Mouse (Mus musculus): ENCODE data around the gene Hist2h3c1.

Hist2h3c1 gene

GRCm38 (mm10) chr3:96254683-96255355 lies 8.3 kb downstream of the Hist2h3c1 start:
- in situ Hi-C loops (cut with MboI; ENCODE audit: unreplicated experiment in 2 of 2): loop anchor here in 1 of 2 experiments (25.0 kb wide), 2 partner anchors 293 to 593 kb away; partner anchors contain the start of gene Mcl1

GRCm38 (mm10) chr3:96255926-96256593 lies 9.6 kb downstream of the Hist2h3c1 start:
- in situ Hi-C loops (cut with MboI; ENCODE audit: unreplicated experiment in 2 of 2): loop anchor here in 1 of 2 experiments (25.0 kb wide), 2 partner anchors 294 to 594 kb away; partner anchors contain the start of gene Mcl1

GRCm38 (mm10) chr3:96257190-96257589 lies 10.7 kb downstream of the Hist2h3c1 start:
- in situ Hi-C loops (cut with MboI; ENCODE audit: unreplicated experiment in 2 of 2): loop anchor here in 1 of 2 experiments (25.0 kb wide), 2 partner anchors 295 to 595 kb away; partner anchors contain the start of gene Mcl1

- in situ Hi-C loops (cut with MboI; ENCODE audit: unreplicated experiment in 2 of 2): loop anchor here in 1 of 2 experiments (25.0 kb wide), 2 partner anchors 298 to 598 kb away; partner anchors contain the start of gene Mcl1
Measured at GRCm38 (mm10) chr3:96260220-96260619, 13.7 kb downstream of the Hist2h3c1 start.

GRCm38 (mm10) chr3:96261623-96262022 lies 15.1 kb downstream of the Hist2h3c1 start:
- in situ Hi-C loops (cut with MboI; ENCODE audit: unreplicated experiment in 2 of 2): loop anchor here in 1 of 2 experiments (25.0 kb wide), 2 partner anchors 299 to 599 kb away; partner anchors contain the start of gene Mcl1

DNA sequence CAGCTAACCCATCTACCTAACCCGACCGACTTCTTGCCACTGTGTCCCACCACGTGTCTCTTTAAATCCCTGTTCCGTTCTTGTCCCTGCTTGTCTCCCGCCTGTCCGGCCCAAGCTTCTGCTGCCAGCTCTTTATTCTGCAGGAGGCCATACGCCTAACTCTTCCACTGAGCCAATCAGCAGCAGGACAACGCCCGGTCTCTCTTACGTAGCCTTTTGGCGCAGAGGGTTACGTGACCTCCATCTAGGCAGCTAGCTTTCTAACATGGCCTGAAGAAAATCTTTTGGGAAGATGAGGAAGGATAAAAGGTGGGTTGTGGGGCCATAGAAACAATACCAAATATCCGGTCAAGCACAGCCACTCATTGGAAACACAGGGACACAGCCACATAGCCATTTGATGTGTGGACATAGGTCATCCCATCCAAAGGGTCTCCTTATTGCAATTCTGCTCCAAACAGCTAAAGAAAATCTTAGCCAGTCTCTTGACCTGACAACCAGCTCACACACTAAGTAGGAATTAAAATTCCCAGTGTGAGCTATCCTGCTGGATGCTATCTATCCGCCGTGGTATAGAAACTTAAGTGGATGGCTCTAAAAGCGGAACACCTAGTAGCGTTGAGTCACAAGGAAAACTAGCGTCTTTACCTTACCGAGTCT lies 15.9 kb downstream of the Hist2h3c1 start:
- in situ Hi-C loops (cut with MboI; ENCODE audit: unreplicated experiment in 2 of 2): loop anchor here in 1 of 2 experiments (25.0 kb wide), 2 partner anchors 300 to 600 kb away; partner anchors contain the start of gene Mcl1

DNA sequence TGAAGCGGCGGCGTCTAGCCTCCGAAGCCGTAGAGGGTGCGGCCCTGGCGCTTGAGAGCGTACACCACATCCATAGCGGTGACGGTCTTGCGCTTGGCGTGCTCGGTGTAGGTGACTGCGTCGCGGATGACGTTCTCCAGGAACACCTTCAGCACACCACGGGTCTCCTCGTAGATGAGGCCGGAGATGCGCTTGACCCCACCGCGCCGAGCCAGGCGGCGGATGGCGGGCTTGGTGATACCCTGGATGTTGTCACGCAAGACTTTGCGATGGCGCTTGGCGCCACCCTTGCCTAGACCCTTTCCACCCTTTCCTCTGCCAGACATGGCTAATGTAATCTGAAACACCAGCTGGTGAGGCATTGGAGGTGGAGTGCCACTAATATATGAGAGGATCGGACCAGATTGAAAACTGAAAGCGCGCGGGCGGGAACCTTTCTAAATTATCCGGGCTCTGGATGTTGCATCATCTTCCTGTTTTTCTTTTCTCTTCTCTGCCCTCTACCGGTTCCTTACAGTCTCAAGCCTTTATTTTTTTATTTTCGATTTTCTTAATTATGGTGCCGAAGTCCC lies 16.6 kb downstream of the Hist2h3c1 start, which contains the start of gene Hist2h4:
Gene Hist2h4 (minus strand): TSS at position 333 of the 572 bp plus-strand sequence.
- in situ Hi-C loops (cut with MboI; ENCODE audit: unreplicated experiment in 2 of 2): loop anchor here in 1 of 2 experiments (25.0 kb wide), 2 partner anchors 301 to 601 kb away; partner anchors contain the start of gene Mcl1

- in situ Hi-C loops (cut with MboI; ENCODE audit: unreplicated experiment in 2 of 2): loop anchor here in 1 of 2 experiments (25.0 kb wide), 2 partner anchors 301 to 601 kb away; partner anchors contain the start of gene Mcl1
Measured at GRCm38 (mm10) chr3:96263558-96264403, 17.3 kb downstream of the Hist2h3c1 start.

- in situ Hi-C loops (cut with MboI; ENCODE audit: unreplicated experiment in 2 of 2): loop anchor here in 1 of 2 experiments (25.0 kb wide), 2 partner anchors 302 to 602 kb away; partner anchors contain the start of gene Mcl1
Measured at GRCm38 (mm10) chr3:96264404-96264949, 18.0 kb downstream of the Hist2h3c1 start.

DNA sequence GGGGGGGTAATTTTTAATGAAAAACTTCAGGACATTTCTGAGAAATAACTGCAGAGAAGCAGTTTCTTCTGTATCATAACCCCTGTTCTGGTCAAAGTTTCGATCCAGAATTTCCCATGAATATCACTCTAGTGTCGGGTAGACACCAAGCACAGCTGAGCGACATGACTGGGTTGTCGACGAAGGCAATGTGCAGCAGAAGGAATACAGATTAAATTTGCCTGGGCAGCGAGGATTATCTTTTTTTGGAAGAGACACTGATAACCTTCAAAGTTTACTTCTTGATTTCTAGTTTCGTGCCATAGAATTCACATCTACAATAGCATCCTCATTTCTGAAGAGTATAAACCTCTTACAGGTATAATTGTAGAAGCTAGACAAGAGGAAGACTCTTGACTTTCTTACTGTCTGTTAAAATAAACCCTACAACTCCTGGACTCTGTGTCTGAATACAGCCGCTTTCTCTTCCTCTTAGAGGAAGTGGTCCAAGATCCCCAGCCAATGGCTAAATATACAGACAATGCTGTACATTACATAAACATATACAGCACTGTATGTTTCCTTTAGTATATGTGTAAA lies 19.7 kb downstream of the Hist2h3c1 start:
- in situ Hi-C loops (cut with MboI; ENCODE audit: unreplicated experiment in 2 of 2): loop anchor here in 1 of 2 experiments (5.0 to 25.0 kb wide), 3 partner anchors 39 to 604 kb away; partner anchors contain the start of gene Mcl1

- in situ Hi-C loops (cut with MboI; ENCODE audit: unreplicated experiment in 2 of 2): loop anchor here in 1 of 2 experiments (5.0 to 25.0 kb wide), 3 partner anchors 40 to 605 kb away; partner anchors contain the start of gene Mcl1
Measured at GRCm38 (mm10) chr3:96267541-96267940, 21.1 kb downstream of the Hist2h3c1 start.

GRCm38 (mm10) chr3:96268051-96268775 lies 21.7 kb downstream of the Hist2h3c1 start, which contains the start of gene Hist2h3b:
Gene Hist2h3b (plus strand): TSS chr3:96268654.
- in situ Hi-C loops (cut with MboI; ENCODE audit: unreplicated experiment in 2 of 2): loop anchor here in 1 of 2 experiments (5.0 to 25.0 kb wide), 3 partner anchors 41 to 606 kb away; partner anchors contain the start of gene Mcl1

DNA sequence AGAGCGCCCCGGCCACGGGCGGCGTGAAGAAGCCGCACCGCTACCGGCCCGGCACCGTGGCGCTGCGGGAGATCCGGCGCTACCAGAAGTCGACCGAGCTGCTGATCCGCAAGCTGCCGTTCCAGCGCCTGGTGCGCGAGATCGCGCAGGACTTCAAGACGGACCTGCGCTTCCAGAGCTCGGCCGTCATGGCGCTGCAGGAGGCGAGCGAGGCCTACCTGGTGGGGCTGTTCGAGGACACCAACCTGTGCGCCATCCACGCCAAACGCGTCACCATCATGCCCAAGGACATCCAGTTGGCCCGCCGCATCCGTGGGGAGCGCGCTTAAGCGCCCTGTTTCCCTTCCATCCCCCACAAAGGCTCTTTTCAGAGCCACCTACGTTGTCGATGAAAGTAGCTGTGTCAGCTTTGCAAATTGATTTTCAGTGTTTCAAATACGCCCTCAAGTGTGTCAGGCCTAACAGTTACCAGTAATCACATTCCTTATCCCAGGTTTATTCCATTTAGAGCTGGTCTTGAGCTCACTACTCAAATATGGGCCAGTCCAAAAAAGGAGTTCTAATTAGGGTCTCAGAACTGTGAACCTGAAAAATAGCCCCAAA lies 22.4 kb downstream of the Hist2h3c1 start:
- in situ Hi-C loops (cut with MboI; ENCODE audit: unreplicated experiment in 2 of 2): loop anchor here in 1 of 2 experiments (5.0 to 25.0 kb wide), 3 partner anchors 42 to 607 kb away; partner anchors contain the start of gene Mcl1

DNA sequence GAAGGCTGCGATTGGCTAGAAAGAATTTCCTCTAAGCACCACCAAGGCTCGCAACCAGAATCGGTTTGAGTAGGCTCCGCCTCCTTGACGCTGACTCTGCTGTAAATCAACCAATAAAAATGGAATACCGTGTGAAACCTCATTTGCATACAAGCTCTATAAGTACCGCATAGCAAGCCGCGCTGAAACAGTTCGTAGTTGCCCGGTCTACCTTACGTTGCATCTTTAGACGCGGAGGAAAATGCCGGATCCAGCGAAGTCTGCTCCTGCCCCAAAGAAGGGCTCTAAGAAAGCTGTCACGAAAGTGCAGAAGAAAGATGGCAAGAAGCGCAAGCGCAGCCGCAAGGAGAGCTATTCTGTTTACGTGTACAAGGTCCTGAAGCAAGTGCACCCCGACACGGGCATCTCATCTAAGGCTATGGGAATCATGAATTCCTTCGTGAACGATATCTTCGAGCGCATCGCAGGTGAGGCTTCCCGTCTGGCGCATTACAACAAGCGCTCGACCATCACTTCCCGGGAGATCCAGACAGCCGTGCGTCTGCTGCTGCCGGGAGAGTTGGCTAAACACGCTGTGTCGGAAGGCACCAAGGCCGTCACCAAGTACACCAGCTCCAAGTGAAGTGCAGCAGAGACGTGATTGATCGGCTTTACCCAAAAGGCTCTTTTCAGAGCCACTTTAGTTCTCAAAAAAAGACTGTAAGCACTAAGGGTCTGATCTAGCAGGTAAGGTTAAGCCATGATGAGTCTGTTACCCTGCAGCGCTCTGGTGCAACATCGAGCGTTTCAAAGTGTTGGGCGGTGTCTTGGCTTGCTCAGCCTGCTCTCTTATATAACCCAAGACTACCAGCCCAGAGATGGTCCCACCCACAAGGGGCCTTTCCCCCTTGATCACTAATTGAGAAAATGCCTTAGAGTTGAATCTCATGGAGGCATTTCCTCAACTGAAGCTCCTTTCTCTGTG lies 23.3 kb downstream of the Hist2h3c1 start, which contains the start of gene Hist2h2bb:
Gene Hist2h2bb (plus strand): TSS at position 242 of the 964 bp plus-strand sequence.
- in situ Hi-C loops (cut with MboI; ENCODE audit: unreplicated experiment in 2 of 2): loop anchor here in 1 of 2 experiments (5.0 to 25.0 kb wide), 3 partner anchors 42 to 607 kb away; partner anchors contain the start of gene Mcl1
